Mouse (Mus musculus) midbrain, embryonic 10.5 days (tissue): Measurements from ENCODE around the gene Klf2. TPM values are rescaled to one million over a fixed set of nuclear protein-coding genes. Genes with fewer than 3 reads are reported as not detected.

Experiments
- DNase-seq: peaks from one replicate; pipeline ENCODE4 v3.0.0-alpha.2; 2017; ENCODE audit warnings: low spot score
- H3K27ac ChIP-seq: fragments of 300-500 bp; sonication (generic); replicated peaks from 2 replicates; pipeline ENCODE4 v1.5.1; 2016; ENCODE audit warnings: mild to moderate bottlenecking
- H3K27me3 ChIP-seq: fragments of 300-500 bp; sonication (generic); 2 replicates; pipeline ENCODE4 v1.6.1; 2016; ENCODE audit warnings: low read depth, mild to moderate bottlenecking; ENCODE audit not compliant: poor library complexity, severe bottlenecking
- H3K36me3 ChIP-seq: fragments of 300-500 bp; sonication (generic); 2 replicates; pipeline ENCODE4 v1.6.1; 2016; ENCODE audit warnings: mild to moderate bottlenecking, moderate library complexity
- H3K4me1 ChIP-seq: fragments of 300-500 bp; sonication (generic); 2 replicates; pipeline ENCODE4 v1.6.1; 2016
- H3K4me3 ChIP-seq: fragments of 300-500 bp; sonication (generic); 2 replicates; pipeline ENCODE4 v1.5.1; 2016; ENCODE audit warnings: mild to moderate bottlenecking, moderate library complexity
- H3K9me3 ChIP-seq: fragments of 300-500 bp; sonication (generic); replicated peaks from 2 replicates; pipeline ENCODE4 v1.6.1; 2016; ENCODE audit warnings: mild to moderate bottlenecking
- WGBS: fragments of 180-500 bp; shearing (Covaris S2); methylation state at CpG from one replicate; pipeline ENCODE4 v1.1.7; 2016; 5-methylcytosine and 5-hydroxymethylcytosine counted together
- polyA plus RNA-seq: library from polyadenylated mRNA; unstranded; fragments of >200 nt; fragmentation: Nextera tagmentation; extraction: Ambion mirVana; gene quantifications from 2 replicates; pipeline ENCODE4 v1.2.1, GENCODE M21; 2016

Klf2 gene
- polyA plus RNA-seq, 1 experiment from 2014 or later = 4.0 TPM

DNA sequence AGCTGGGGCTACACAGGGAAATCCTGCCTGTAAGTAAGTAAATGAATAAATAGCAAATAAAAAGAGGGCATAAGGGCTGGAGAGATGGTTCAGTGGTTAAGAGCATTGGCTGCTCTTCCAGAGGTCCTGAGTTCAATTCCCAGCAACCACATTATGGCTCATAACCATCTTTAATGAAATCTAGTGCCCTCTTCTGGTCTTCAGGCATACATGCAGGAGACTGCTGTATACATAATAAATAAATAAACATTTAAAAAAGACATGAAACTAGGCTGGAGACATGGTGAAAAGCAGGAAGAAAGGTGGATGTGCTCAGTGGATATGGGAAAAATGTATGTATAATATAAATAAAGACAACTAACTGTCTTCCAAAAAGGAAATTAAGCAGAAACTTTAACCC, 25.5 kb upstream of the Klf2 start:
- no peaks in the 10 kb centered on the region for H3K36me3 ChIP-seq
- H3K27ac ChIP-seq = no peak overlapping the region
- DNase-seq = no peak
- H3K9me3 ChIP-seq = no peaks in the 10 kb centered on the region
- H3K4me3 ChIP-seq = no peak overlapping the region
- no peaks in the 10 kb centered on the region for H3K27me3 ChIP-seq
- H3K4me1 ChIP-seq = no peaks in the 10 kb centered on the region

DNA sequence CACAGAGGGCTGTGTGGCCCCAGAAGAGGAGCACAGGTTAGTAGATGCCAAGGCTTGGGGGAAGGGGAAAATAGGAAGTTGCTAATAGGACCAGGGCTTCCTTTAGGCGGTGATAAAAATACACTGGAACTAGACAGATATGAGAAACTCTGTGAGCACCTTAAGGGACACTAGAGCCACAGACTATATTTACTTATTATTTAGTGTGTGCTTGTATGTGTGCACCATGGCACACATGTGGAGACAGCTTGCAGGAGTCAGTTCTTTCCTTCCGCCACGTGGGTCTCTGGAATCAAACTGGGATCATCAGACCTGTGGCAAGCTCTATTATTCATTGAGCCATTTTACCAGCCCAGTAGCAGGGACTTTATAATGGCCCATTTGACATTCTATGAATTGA, 23.7 kb upstream of the Klf2 start:
- no peak for DNase-seq
- Histone ChIP-seq H3K9me3 (no peaks in the 10 kb centered on the region), H3K4me1 (no peaks in the 10 kb centered on the region), H3K27ac (no peak overlapping the region), H3K36me3 (no peaks in the 10 kb centered on the region), H3K27me3 (no peaks in the 10 kb centered on the region), H3K4me3 (no peak overlapping the region)
- WGBS = 80% methylated on average over 3 of the region's 3 CpGs

- H3K4me1 ChIP-seq = no peaks in the 10 kb centered on the region
- H3K4me3 ChIP-seq = no peak overlapping the region
- 73% methylated on average over 8 of the region's 8 CpGs for WGBS
- H3K36me3 ChIP-seq = no peaks in the 10 kb centered on the region
- no peak overlapping the region for H3K27ac ChIP-seq
- H3K27me3 ChIP-seq = no peaks in the 10 kb centered on the region
- H3K9me3 ChIP-seq = no peaks in the 10 kb centered on the region
- no peak for DNase-seq
Measured at GRCm38 (mm10) chr8:72295679-72296078, 23.2 kb upstream of the Klf2 start.

DNA sequence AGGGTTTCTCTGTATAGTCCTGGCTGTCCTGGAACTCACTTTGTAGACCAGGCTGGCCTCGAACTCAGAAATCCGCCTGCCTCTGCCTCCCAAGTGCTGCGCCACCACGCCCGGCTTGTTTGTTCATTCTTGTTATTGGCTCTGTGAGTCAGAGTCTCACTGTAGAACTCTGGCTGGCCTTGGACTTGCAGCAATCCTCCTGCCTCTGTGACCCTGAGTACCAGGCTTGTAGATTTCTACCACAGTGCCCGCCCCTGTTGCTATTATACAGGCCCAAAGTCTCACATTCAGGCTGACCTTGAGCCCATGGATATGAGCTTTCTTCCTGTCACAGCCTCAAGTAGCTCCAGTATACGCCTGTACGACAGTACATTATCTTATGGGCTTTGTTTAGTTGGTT, 22.3 kb upstream of the Klf2 start:
- 84% methylated on average over 8 of the region's 8 CpGs for WGBS
- Histone ChIP-seq H3K9me3 (no peaks in the 10 kb centered on the region), H3K4me1 (no peaks in the 10 kb centered on the region), H3K36me3 (no peaks in the 10 kb centered on the region), H3K27ac (no peak overlapping the region), H3K4me3 (no peak overlapping the region), H3K27me3 (no peaks in the 10 kb centered on the region)
- no peak for DNase-seq

DNA sequence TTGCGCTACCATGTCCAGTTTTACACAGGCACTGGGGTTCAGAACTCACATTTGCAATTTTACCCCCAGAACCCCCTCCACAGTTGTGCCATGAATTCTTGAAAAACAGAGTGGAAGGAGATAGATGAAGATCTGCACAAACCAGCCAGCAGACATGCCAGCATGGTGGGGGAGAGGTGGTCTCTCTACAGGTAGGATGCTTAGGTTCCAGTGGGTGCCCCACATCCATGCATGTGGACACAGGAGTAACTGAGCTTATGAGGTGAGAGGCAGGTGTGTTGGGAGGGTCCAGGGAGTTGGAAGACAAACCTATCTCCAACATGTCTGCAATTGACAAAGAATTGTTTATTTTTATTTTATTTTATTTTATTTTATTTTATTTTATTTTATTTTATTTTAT, 19.9 kb upstream of the Klf2 start:
- H3K4me3 ChIP-seq = no peak overlapping the region
- no peaks in the 10 kb centered on the region for H3K27me3 ChIP-seq
- no peaks in the 10 kb centered on the region for H3K36me3 ChIP-seq
- 84% methylated on average over 1 of the region's 1 CpGs for WGBS
- no peak for DNase-seq
- no peaks in the 10 kb centered on the region for H3K4me1 ChIP-seq
- no peak overlapping the region for H3K27ac ChIP-seq
- H3K9me3 ChIP-seq = no peaks in the 10 kb centered on the region

GRCm38 (mm10) chr8:72300654-72301400, 18.0 kb upstream of the Klf2 start:
- Histone ChIP-seq H3K27me3 (no peaks in the 10 kb centered on the region), H3K4me1 (no peaks in the 10 kb centered on the region), H3K9me3 (no peaks in the 10 kb centered on the region), H3K36me3 (no peaks in the 10 kb centered on the region), H3K27ac (no peak overlapping the region), H3K4me3 (no peak overlapping the region)
- no peak for DNase-seq
- 82% methylated on average over 9 of the region's 9 CpGs for WGBS

GRCm38 (mm10) chr8:72301497-72301896, 17.3 kb upstream of the Klf2 start:
- no peaks in the 10 kb centered on the region for H3K36me3 ChIP-seq
- H3K4me1 ChIP-seq = no peaks in the 10 kb centered on the region
- H3K9me3 ChIP-seq = no peaks in the 10 kb centered on the region
- 84% methylated on average over 5 of the region's 5 CpGs for WGBS
- no peaks in the 10 kb centered on the region for H3K27me3 ChIP-seq
- DNase-seq = no peak
- no peak overlapping the region for H3K27ac ChIP-seq
- H3K4me3 ChIP-seq = no peak overlapping the region

DNA sequence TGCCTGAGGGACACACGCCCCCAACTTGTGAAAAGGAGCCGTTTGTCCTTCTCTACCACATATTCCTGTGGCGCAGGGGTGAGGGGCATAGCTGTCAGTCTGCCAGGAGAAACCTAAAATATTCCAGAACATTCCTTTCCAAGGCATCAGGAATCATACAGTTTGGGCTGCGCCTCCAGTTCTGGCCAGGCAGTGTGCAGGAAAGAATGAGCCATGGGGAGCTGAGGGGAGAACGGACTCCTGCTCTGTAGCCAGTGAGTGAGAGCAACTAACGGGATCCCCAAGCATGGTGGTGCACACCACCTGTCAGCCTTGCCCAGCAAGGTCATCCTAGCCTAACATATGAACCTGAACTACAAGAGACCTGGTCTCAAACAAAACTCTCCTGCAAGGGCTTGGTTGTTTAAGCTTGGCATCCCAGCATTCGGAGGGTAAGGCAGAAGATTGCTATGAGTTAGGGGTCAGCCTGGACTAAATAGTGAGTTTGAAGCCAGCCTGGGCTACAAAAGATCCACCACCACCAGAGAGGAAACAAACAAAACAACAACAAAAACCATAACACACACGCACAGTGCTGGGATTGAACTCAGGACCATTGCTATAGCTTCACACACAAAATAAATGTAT, 15.7 kb upstream of the Klf2 start:
- DNase-seq = no peak
- Histone ChIP-seq H3K4me3 (no peak overlapping the region), H3K9me3 (no peaks in the 10 kb centered on the region), H3K4me1 (no peaks in the 10 kb centered on the region), H3K27me3 (no peaks in the 10 kb centered on the region), H3K36me3 (no peaks in the 10 kb centered on the region), H3K27ac (no peak overlapping the region)
- WGBS = 82% methylated on average over 8 of the region's 8 CpGs

DNA sequence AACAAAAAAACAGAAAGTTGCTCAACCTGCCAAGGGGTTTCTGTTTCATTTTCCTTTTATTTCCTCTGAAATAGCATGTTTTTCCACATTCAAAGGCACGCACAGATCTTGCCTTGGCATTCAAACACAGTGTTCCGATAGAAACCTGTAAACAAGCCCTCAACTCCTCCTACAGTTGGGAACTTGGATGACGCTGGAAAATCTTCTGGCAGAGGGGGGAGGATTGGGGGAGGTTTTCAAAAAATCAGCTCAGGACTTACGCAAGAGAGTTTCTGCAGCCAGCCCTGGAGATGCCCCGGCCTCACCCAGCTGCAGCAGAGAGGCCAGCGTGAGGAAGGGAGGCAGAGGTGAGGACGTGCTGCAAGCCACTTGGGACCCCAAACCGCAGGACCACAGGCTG, 15.2 kb upstream of the Klf2 start:
- no peak overlapping the region for H3K27ac ChIP-seq
- no peaks in the 10 kb centered on the region for H3K9me3 ChIP-seq
- no peaks in the 10 kb centered on the region for H3K4me1 ChIP-seq
- WGBS = 82% methylated on average over 8 of the region's 8 CpGs
- H3K27me3 ChIP-seq = no peaks in the 10 kb centered on the region
- H3K4me3 ChIP-seq = no peak overlapping the region
- no peaks in the 10 kb centered on the region for H3K36me3 ChIP-seq
- no peak for DNase-seq

DNA sequence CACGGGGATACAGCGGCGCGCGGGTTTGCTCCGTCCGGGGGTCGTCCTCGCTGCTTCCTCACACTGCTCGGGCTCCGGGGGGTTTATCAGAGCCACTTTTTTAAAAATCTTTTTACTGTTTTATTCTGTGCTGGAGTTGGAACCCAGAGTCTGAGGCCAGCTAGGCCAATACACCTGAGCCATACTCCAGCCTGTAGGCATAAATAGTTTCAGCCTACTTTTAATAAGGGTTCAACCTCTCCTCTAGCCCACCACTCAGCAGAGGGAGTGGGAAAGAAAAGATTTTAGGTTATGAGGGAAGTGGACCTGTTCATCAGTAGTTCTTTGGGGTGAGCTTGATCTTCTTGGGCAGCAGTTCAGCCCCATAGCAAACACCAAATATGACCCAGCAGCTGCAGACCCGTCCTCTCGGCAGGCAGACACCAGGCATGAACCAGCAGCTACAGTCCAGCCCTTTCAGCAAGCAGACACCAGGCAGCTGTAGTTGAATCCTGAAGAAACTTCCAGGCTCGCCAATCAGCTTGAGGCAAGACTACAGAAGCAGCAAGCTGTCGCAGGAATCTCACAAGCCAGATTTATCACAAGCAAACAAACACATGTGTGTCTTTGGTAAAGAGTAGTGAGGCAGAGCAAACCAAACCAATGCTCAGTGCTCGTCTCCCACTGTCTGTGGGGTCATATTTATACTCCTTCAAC, 13.5 kb upstream of the Klf2 start, which contains the start of gene Gm10282:
Gm10282 (minus strand) TSS at position 51 of the 696 bp plus-strand sequence.
- Histone ChIP-seq H3K4me3 (no peak within 1 kb of the TSS), H3K27me3 (no peaks in the 10 kb centered on the region), H3K36me3 (no peaks in the 10 kb centered on the region), H3K9me3 (no peaks in the 10 kb centered on the region), H3K27ac (no peak within 1 kb of the TSS), H3K4me1 (no peaks in the 10 kb centered on the region)
- no peak for DNase-seq
- WGBS = 80% methylated on average over 16 of the region's 16 CpGs

- Histone ChIP-seq H3K27ac (no peak overlapping the region), H3K4me3 (no peak overlapping the region), H3K9me3 (no peaks in the 10 kb centered on the region), H3K27me3 (no peaks in the 10 kb centered on the region), H3K4me1 (no peaks in the 10 kb centered on the region), H3K36me3 (no peaks in the 10 kb centered on the region)
- WGBS = 89% methylated on average over 5 of the region's 5 CpGs
- DNase-seq = no peak
Measured at GRCm38 (mm10) chr8:72306913-72307312, 11.9 kb upstream of the Klf2 start.

DNA sequence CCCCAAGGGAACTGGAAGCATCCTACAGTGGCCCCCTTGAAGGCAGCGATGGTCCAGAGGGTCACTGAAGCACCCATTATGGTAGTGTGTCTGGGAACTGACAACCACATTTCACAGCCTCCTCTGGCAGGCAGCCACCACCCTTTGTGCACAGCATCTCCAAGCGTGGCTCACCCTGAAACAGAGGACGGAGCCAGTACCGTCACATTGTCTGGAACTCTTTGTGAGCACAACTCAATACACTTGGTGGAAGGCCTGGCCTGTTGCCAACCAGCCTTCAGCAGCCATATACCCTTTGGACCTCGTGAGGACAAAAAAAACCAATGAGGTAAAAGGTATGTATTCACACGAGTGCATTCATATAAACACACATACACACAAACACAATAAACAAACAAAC, 10.6 kb upstream of the Klf2 start:
- WGBS = 87% methylated on average over 6 of the region's 6 CpGs
- H3K27ac ChIP-seq = no peak overlapping the region
- no peak for DNase-seq

DNA sequence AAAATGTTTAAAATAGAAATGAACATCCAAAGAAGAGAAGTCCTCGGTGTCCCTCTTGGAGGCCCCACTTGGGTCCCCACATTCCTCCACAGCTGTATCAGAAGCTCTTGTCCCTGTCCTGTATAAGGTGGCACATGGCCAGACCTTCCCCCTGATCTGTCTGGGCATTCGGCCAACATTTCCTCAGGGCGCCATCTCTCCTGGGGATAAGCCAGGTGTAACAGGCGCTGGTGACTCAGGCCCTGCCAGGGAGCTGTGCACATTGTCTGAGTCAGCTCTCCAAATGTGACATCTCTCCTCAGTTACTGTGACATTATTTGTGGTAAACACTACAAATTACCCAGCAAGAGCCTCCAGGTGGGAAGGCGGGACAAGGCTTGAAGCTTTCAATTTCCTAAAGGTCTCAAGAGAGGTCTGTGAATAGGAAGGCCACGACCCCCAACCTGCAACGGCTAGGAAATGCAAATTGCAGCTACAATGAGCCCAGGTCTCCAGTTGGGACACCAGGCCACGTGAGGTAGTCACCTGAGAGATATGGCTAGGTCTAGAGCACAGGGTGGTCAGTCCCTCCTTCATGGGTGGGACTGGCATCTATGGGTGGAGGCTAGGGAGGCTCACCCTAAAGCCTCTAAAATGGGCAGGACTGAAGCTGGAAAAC, 7.9 kb upstream of the Klf2 start:
- no peak for DNase-seq
- Histone ChIP-seq H3K4me1 (peaks cover 4% of the 10 kb centered on the region), H3K9me3 (no peaks in the 10 kb centered on the region), H3K27ac (no peak overlapping the region), H3K4me3 (no peak overlapping the region), H3K27me3 (no peaks in the 10 kb centered on the region), H3K36me3 (no peaks in the 10 kb centered on the region)
- 61% methylated on average over 8 of the region's 8 CpGs for WGBS

More for the DNA sequence above, 10.6 kb upstream of the Klf2 start:
- H3K4me1 ChIP-seq = no peaks in the 10 kb centered on the region
- no peaks in the 10 kb centered on the region for H3K9me3 ChIP-seq
- H3K4me3 ChIP-seq = no peak overlapping the region
- no peaks in the 10 kb centered on the region for H3K36me3 ChIP-seq
- no peaks in the 10 kb centered on the region for H3K27me3 ChIP-seq
